Mouse (Mus musculus): ENCODE results near the gene Rheb.

Rheb gene

DNA sequence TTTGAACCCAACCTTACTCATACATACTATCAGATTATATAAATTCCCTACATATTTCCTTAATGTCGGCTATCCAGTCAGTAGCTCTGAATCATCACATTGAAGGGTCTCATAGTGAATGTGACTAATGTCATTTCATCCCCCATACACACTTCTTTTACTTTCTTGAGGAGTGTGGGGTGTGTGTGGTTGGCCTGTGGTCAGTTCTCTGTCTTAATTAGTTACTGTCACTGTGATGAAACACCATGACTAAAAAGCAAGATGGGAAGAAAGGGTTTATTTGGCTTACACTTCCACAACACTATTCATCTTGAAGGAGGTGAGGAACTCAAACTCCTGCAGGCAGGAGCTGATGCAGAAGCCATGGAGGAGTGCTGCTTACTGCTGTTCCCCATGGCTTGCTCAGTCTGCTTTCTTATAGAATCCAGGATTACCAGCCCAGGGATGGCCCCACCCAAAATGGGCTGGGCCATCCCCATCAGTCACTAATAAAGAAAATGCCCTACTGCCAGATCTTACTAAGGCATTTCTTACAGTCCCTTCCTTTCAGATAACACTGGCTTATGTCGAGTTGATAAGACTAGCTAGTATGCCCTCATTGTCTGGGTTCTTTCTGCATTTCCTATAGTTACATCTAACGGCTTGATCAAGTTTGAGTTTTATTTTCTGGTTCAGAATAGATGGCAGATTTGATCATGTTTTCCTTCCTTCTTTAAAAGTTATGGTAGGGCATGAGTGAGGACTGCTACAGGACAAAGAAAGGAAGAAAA is 17.5 kb upstream of the Rheb start:
- TF ChIP-seq GATA4 (IDR thresholded peaks at IDR 0.05; ENCODE audit: insufficient replicate concordance, low read length), result no peak

GRCm38 (mm10) chr5:24854827-24855600 is 12.6 kb upstream of the Rheb start:
- 0 out of 2 replicates have a peak, but pooled peaks have one; percentile 39 for TF ChIP-seq GATA4 (IDR thresholded peaks at IDR 0.05; ENCODE audit: insufficient replicate concordance, low read length)

- TF ChIP-seq GATA4 (IDR thresholded peaks at IDR 0.05; ENCODE audit: insufficient replicate concordance, low read length), result no peak
Observed at GRCm38 (mm10) chr5:24854256-24854655, 11.8 kb upstream of the Rheb start.

GRCm38 (mm10) chr5:24843841-24844240 is 1.4 kb upstream of the Rheb start:
- TF ChIP-seq GATA4 (IDR thresholded peaks at IDR 0.05; ENCODE audit: insufficient replicate concordance, low read length), result no peak

DNA sequence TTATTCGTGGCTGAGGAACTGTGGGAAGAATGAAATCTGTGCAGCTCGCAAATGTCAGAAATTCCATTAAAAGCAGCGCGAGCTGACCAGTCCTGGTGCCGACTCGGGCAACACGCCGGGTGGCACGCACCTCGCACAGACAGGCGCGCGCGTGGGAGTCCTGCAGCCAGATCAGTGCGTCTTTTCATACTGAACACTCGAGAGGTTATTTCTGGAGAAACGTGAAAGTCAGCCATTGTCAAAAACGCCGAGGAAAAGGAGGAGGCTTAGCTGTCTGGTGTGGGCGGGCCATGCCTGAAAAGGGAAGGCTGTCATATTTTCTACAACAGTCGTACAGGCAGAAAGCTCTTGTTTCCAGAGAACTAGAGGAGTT is 665 bp upstream of the Rheb start:
- no peak for TF ChIP-seq GATA4 (IDR thresholded peaks at IDR 0.05; ENCODE audit: insufficient replicate concordance, low read length)

- no peak for TF ChIP-seq GATA4 (IDR thresholded peaks at IDR 0.05; ENCODE audit: insufficient replicate concordance, low read length)
Observed at GRCm38 (mm10) chr5:24841662-24842273, 656 bp downstream of the Rheb start.

GRCm38 (mm10) chr5:24840975-24841431 is 1.4 kb downstream of the Rheb start:
- no peak for TF ChIP-seq GATA4 (IDR thresholded peaks at IDR 0.05; ENCODE audit: insufficient replicate concordance, low read length)

DNA sequence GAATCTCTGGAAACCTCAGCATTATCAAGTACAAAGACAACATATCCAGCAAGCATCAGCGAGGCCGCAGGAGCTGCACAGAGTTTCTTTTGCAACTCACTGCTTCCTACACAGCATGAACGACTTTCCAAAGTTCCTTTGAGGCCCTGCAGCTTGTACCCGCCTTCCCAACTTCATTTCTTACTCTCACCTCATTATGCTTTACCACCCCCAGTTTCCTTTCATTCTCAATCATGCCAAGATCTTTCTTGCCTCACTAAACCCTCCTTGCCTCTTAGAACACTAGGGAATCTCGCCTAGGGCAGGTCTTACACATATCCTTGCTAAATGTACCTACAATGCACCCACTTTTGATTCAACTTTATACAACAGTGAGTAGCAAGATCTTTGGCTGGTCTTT is 7.9 kb downstream of the Rheb start:
- TF ChIP-seq GATA4 (IDR thresholded peaks at IDR 0.05; ENCODE audit: insufficient replicate concordance, low read length), result no peak

GRCm38 (mm10) chr5:24831912-24832311 is 10.5 kb downstream of the Rheb start:
- TF ChIP-seq GATA4 (IDR thresholded peaks at IDR 0.05; ENCODE audit: insufficient replicate concordance, low read length), result no peak

GRCm38 (mm10) chr5:24828446-24828845 is 14.0 kb downstream of the Rheb start:
- TF ChIP-seq GATA4 (IDR thresholded peaks at IDR 0.05; ENCODE audit: insufficient replicate concordance, low read length), result no peak

DNA sequence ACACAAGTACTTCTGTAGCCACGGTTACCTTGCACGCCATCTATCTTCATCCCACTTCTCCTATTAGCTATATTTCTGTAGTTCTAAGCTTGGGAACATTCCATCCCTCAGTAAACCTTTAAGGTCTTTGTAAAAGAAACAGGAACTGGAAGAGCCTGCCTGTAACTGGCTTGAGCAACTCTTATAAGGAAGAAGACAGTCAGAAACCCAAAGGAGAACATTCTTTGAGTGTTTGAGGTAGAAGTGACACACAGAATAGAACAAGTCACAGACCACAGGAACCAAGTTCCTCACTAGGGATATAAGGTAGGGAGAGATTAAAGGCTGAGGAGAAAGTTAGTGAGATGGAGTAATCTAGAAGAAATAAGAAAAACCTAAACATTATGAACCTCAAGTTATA is 15.3 kb downstream of the Rheb start:
- TF ChIP-seq GATA4 (IDR thresholded peaks at IDR 0.05; ENCODE audit: insufficient replicate concordance, low read length), result no peak

- TF ChIP-seq GATA4 (IDR thresholded peaks at IDR 0.05; ENCODE audit: insufficient replicate concordance, low read length), result no peak
Observed at GRCm38 (mm10) chr5:24826056-24826770, 16.2 kb downstream of the Rheb start.

GRCm38 (mm10) chr5:24825365-24826055 is 16.9 kb downstream of the Rheb start:
- no peak for TF ChIP-seq GATA4 (IDR thresholded peaks at IDR 0.05; ENCODE audit: insufficient replicate concordance, low read length)

DNA sequence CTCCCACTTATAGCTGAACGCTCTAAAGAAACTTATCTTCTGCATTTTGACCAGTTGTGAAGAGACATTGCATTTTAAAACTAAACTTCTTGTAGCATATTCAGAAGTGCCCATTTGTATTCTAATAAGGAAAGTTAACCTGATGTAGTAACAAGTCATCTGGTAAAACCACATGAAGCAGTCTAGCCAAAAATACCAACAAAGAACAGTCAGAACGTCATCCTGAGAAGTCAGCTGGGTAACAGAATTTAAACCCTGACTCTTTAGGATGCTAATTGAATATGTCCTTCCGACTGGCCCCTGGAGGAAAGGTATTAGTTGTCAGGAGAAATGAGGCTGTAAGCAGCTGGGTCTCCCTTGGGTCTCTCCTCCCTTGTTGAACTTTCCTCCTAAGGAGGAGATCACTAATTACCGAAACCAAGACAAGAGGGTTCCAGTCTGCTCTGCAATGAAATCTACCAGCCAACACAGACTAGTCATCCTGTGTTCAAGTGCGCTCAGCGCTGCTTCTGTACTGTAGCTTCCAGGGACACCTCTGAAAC is 18.5 kb downstream of the Rheb start:
- no peak for TF ChIP-seq GATA4 (IDR thresholded peaks at IDR 0.05; ENCODE audit: insufficient replicate concordance, low read length)
